Mouse (Mus musculus) intestine, embryonic 14.5 days (tissue): ENCODE measurements around the gene Yju2. TPM values are rescaled to one million over a fixed set of nuclear protein-coding genes. Genes with fewer than 3 reads are reported as not detected.

ENCODE experiments used
- ATAC-seq: fragments of 200-750 bp; cut with Nextera tagmentation; replicated peaks from 2 replicates; pipeline ENCODE4 v1.8.0; 2017; ENCODE audit warnings: low read depth, moderate number of reproducible peaks, moderate TSS enrichment, moderate library complexity; ENCODE audit not compliant: low FRiP score, low TSS enrichment
- DNase-seq: peaks from one replicate; pipeline ENCODE4 v3.0.0-alpha.2; 2018; ENCODE audit warnings: low spot score
- H3K27ac ChIP-seq: fragments of 300-500 bp; sonication (generic); 2 replicates; pipeline ENCODE4 v1.5.1; 2014; ENCODE audit warnings: low read depth, mild to moderate bottlenecking, control low read depth
- H3K27me3 ChIP-seq: fragments of 300-500 bp; sonication (generic); replicated peaks from 2 replicates; pipeline ENCODE4 v1.6.1; 2014; ENCODE audit warnings: low read length, control low read depth; ENCODE audit not compliant: control insufficient read depth, insufficient read depth
- H3K36me3 ChIP-seq: fragments of 300-500 bp; sonication (generic); 2 replicates; pipeline ENCODE4 v1.6.1; 2014; ENCODE audit warnings: low read length, control low read depth; ENCODE audit not compliant: control insufficient read depth, insufficient read depth
- H3K4me1 ChIP-seq: fragments of 300-500 bp; sonication (generic); replicated peaks from 2 replicates; pipeline ENCODE4 v1.6.1; 2014; ENCODE audit warnings: low read length, control low read depth, mixed read lengths; ENCODE audit not compliant: control insufficient read depth, insufficient read depth
- H3K4me2 ChIP-seq: fragments of 300-500 bp; sonication (generic); 2 replicates; pipeline ENCODE4 v1.6.1; 2014; ENCODE audit warnings: low read length
- H3K4me3 ChIP-seq: fragments of 300-500 bp; sonication (generic); 2 replicates; pipeline ENCODE4 v1.5.1; 2014; ENCODE audit warnings: low read depth, low read length, control low read depth, mixed read lengths
- H3K9ac ChIP-seq: fragments of 300-500 bp; sonication (generic); 2 replicates; pipeline ENCODE4 v1.6.1; 2014; ENCODE audit warnings: mild to moderate bottlenecking, low read length
- H3K9me3 ChIP-seq: fragments of 300-500 bp; sonication (generic); 2 replicates; pipeline ENCODE4 v1.6.1; 2016; ENCODE audit warnings: low read length, control low read depth; ENCODE audit not compliant: control insufficient read depth
- WGBS: fragments of 180-500 bp; shearing (Covaris S2); extraction: QIAGEN DNeasy Blood & Tissue Kit; methylation state at CpG from one replicate; pipeline ENCODE4 v1.1.7; 2014; 5-methylcytosine and 5-hydroxymethylcytosine counted together
- polyA plus RNA-seq: library from polyadenylated mRNA; unstranded; fragments of >200 nt; fragmentation: Nextera tagmentation; extraction: Ambion mirVana; gene quantifications from 2 replicates; pipeline ENCODE4 v1.2.1, GENCODE M21; 2014

The Yju2 gene
- polyA plus RNA-seq, 1 experiment from 2014 or later = 18.6 TPM

- no peak within 1 kb of the TSS for H3K27ac ChIP-seq
- H3K9me3 ChIP-seq = no peaks in the 10 kb centered on the region
- H3K4me3 ChIP-seq = peak within 1 kb of the TSS; percentile 51
- peaks cover 6% of the 10 kb centered on the region; the same call in 1 of the 2 replicates for H3K4me1 ChIP-seq
- 9% methylated on average over 35 of the region's 35 CpGs for WGBS
- ATAC-seq (peak; percentile 44; the same call in 1 of the 2 replicates), DNase-seq (peak; percentile 76)
- no peaks in the 10 kb centered on the region for H3K27me3 ChIP-seq
- H3K9ac ChIP-seq = peak within 1 kb of the TSS; percentile 38; the same call in 1 of the 2 replicates
- H3K36me3 ChIP-seq = no peaks in the 10 kb centered on the region
- peak within 1 kb of the TSS; percentile 76 for H3K4me2 ChIP-seq
Measured at GRCm38 (mm10) chr17:55986030-55986961, 27.4 kb downstream of the Yju2 start, which contains the start of gene Fsd1. Fsd1 (plus strand) TSS chr17:55986509.

DNA sequence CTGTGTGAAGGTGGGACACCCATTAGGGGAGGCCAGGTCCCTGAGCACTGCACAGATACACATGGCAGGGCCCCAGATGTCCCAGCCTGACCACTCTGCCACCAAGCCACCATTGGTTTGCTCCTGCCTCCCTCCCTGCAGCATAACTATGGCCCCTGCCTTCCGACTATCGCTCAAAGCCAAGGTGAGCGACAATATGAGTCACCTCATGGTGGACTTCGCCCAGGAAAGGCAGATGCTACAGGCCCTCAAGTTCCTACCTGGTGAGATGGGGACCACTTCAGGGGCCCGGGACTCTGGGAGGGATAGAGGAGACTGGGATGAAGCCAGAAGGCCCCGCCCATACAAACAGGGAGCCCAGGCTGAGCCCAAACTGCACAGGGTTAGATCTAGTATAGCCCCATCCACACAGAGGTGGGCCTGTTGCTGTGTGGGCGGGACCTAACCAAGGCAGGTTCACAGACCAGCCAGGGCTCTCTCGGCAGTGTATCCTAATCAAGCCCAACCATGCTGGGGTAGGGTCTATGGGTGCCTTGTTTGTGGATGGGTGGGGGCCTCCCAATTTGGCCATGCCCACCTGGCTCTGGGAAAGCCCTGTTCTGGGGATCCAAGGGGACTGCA is 31.5 kb downstream of the Yju2 start:
- 81% methylated on average over 8 of the region's 8 CpGs for WGBS
- Histone ChIP-seq H3K4me2 (no peak overlapping the region), H3K4me3 (no peak overlapping the region)

GRCm38 (mm10) chr17:55996007-55996406 is 37.1 kb downstream of the Yju2 start:
- peaks cover 7% of the 10 kb centered on the region; the same call in 1 of the 2 replicates for H3K27me3 ChIP-seq
- H3K4me1 ChIP-seq = no peaks in the 10 kb centered on the region
- no peak overlapping the region for H3K9ac ChIP-seq
- H3K36me3 ChIP-seq = no peaks in the 10 kb centered on the region
- DNase-seq = no peak
- WGBS = 82% methylated on average over 15 of the region's 15 CpGs
- no peak for ATAC-seq
- no peak overlapping the region for H3K4me3 ChIP-seq
- H3K4me2 ChIP-seq = no peak overlapping the region
- H3K9me3 ChIP-seq = no peaks in the 10 kb centered on the region
- no peak overlapping the region for H3K27ac ChIP-seq

More for the DNA sequence above, 31.5 kb downstream of the Yju2 start:
- Histone ChIP-seq H3K9me3 (no peaks in the 10 kb centered on the region), H3K27me3 (no peaks in the 10 kb centered on the region), H3K4me1 (peaks cover 6% of the 10 kb centered on the region; the same call in 1 of the 2 replicates), H3K9ac (no peak overlapping the region), H3K36me3 (no peaks in the 10 kb centered on the region), H3K27ac (no peak overlapping the region)
- DNase-seq (no peak), ATAC-seq (peak; percentile 41)

DNA sequence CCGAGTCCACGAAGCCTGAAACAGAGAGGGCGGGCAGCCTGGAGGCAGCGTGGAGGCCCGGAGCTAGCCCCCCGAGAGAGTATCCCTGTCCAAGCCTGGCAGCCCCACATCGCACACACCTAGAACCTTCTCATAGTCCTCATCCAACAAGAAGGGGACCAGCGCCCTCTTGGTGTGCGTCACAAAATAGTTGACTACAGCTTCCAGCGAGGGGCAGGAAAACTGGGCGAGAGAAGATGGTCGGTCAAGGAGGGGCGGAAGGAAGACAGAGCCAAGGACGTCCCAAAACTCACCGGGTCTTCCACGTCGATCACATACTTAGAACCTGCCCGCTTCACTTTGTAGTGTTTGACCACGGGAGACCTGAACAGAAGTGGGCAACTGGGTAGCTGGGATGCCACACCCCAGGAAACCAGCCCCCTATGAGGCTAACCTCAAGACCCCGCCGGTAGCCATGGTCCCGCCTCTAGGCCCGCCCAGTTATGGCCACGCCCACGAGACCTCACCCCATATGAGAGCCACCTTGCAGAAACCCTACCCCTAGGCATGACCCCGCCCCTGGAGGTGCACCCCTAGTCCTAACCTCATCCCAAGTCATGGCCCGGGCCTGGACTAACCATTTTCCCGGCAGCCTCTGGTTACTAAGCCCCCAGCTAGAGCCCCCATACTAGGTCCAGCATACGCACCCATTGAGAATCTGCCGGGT is 41.0 kb downstream of the Yju2 start:
- no peak for DNase-seq
- 10% methylated on average over 30 of the region's 30 CpGs for WGBS
- Histone ChIP-seq H3K9ac (no peak overlapping the region), H3K4me1 (no peaks in the 10 kb centered on the region), H3K9me3 (no peaks in the 10 kb centered on the region), H3K27ac (no peak overlapping the region), H3K4me3 (no peak overlapping the region), H3K4me2 (peak overlapping the region; percentile 11), H3K36me3 (no peaks in the 10 kb centered on the region), H3K27me3 (peaks cover 8% of the 10 kb centered on the region; the same call in 1 of the 2 replicates)
- peak; percentile 26; the same call in 1 of the 2 replicates for ATAC-seq

DNA sequence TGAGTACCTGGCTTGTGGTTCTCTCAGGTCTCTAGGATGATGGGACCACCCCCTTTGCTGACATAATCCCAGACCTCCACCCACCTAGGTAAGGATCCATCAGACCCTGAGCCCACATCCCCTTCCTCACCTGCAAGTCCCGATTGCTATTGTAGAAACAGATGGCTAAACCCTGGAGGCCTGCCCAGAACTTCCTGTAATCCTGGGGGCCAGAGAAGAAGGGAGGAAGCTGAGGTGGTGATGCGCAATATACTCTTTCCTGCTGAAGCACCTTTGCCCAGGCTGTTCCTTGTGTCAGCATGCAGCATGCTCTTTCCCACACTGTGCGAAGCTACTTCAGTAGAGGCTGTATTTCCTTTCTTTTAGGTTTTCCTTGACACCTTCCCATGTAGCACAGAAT is 44.1 kb downstream of the Yju2 start:
- Histone ChIP-seq H3K9ac (no peak overlapping the region), H3K27ac (no peak overlapping the region), H3K27me3 (peaks cover 8% of the 10 kb centered on the region; the same call in 1 of the 2 replicates), H3K4me2 (no peak overlapping the region), H3K4me1 (peaks cover 10% of the 10 kb centered on the region; the same call in 1 of the 2 replicates), H3K4me3 (no peak overlapping the region), H3K36me3 (no peaks in the 10 kb centered on the region), H3K9me3 (no peaks in the 10 kb centered on the region)
- DNase-seq (no peak), ATAC-seq (no peak)
- 84% methylated on average over 3 of the region's 3 CpGs for WGBS

DNA sequence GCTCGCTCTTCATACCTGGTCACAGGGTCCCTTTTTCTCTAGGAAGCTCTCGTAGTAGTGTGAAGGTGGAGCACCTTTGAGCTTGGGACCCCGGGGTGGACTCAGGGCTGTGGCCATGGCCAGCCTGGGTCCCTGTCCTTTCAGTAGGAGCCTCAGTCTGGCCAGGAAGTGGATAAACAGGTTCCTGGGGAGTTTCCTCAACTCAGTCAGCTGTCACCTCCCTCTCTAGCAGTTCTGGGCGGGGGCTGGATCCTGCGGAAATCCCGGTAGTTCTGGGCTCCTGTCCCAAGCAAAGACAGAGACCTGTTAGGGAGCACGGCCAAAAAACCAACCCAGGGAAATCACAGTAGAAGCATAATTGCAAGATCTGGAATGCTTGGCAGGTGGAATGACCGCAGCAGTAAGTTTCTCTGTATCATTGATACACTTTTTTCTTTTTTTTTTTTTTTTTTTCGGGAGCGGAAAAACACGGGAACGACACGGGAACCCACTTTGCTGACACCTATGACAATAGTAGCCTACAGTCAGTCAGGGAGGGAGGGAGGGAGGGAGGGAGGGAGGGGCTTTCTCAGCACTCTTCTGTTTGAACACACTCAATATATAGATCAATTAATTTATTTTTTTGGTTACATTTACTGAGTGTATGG is 46.6 kb downstream of the Yju2 start, which contains the start of the genes Stap2 and Mpnd:
Stap2 (minus strand) TSS at position 170 of the 647 bp plus-strand sequence.
Mpnd (plus strand) TSS at position 297 of the 647 bp plus-strand sequence.
- no peak for ATAC-seq
- WGBS = 38% methylated on average over 13 of the region's 13 CpGs
- no peaks in the 10 kb centered on the region for H3K9me3 ChIP-seq
- peaks cover 6% of the 10 kb centered on the region; the same call in 1 of the 2 replicates for H3K27me3 ChIP-seq
- no peak within 1 kb of the TSS for H3K27ac ChIP-seq
- peaks cover 19% of the 10 kb centered on the region for H3K4me1 ChIP-seq
- no peak for DNase-seq
- H3K4me2 ChIP-seq = peak within 1 kb of the TSS; percentile 42
- H3K9ac ChIP-seq = peak within 1 kb of the TSS; percentile 27; the same call in 1 of the 2 replicates
- H3K4me3 ChIP-seq = peak within 1 kb of the TSS; percentile 24
- H3K36me3 ChIP-seq = no peaks in the 10 kb centered on the region

DNA sequence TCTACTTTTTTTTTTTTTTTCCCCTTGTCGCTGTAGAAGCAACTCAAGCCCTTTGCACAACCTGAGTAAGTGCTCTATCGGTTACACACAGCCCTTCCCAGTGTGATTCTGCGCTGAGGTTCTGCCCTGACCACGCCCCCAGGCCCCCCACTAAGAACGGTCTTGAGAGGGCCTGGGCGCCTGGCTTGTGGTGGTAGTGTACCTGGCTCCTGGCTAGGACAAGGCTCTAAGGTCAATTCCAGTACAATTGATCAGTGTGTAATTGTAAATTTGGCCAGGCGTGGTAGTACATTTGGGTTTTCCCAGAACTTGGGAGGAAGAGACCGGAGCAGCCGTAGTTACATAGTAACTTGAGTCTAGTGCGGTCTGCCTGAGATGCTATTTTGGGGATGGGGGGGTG is 48.1 kb downstream of the Yju2 start:
- no peaks in the 10 kb centered on the region for H3K9me3 ChIP-seq
- no peak for DNase-seq
- no peak for ATAC-seq
- H3K27me3 ChIP-seq = no peaks in the 10 kb centered on the region
- 48% methylated on average over 10 of the region's 10 CpGs for WGBS
- H3K4me2 ChIP-seq = no peak overlapping the region
- H3K36me3 ChIP-seq = peaks cover 13% of the 10 kb centered on the region
- H3K4me1 ChIP-seq = peaks cover 20% of the 10 kb centered on the region
- H3K9ac ChIP-seq = no peak overlapping the region
- H3K27ac ChIP-seq = no peak overlapping the region; the same call in 1 of the 2 replicates
- no peak overlapping the region for H3K4me3 ChIP-seq
